Mouse (Mus musculus) kidney, adult 18-20 months (tissue): ENCODE results near the gene Rnf114.
A peak's percentile ranks its signal among the peaks of the same experiment; 100 is the strongest.

Experiments used
- DNase-seq: peaks from one replicate; pipeline ENCODE4 v3.0.0; 2021

The Rnf114 gene

GRCm38 (mm10) chr2:167541761-167542160, 49.3 kb downstream of the Rnf114 start:
- DNase-seq: no peak

GRCm38 (mm10) chr2:167542361-167542760, 49.9 kb downstream of the Rnf114 start:
- DNase-seq: no peak

GRCm38 (mm10) chr2:167543121-167544003, 50.9 kb downstream of the Rnf114 start:
- DNase-seq: peak; percentile 63

GRCm38 (mm10) chr2:167544004-167544356, 51.5 kb downstream of the Rnf114 start:
- no peak for DNase-seq

DNA sequence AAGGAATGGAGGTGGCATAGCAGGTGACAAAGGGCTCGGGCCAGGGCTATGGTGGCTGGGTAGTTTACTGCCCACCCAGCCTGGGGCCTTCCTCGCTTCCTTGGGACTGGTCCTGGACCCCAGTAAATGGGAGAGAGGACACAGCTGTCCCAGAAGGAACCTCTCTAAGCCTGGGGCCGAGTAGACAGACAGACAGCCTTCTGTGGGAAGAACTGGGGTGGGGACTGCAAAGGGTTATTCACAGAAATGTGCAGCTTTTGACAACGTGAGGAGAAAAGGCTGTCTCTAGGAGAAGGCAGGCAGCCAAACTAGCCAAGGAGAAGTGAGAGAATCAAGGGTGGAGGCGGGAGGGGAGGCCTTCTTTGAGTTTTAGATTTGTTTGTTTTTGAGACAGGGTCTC, 52.0 kb downstream of the Rnf114 start:
- DNase-seq: no peak

DNA sequence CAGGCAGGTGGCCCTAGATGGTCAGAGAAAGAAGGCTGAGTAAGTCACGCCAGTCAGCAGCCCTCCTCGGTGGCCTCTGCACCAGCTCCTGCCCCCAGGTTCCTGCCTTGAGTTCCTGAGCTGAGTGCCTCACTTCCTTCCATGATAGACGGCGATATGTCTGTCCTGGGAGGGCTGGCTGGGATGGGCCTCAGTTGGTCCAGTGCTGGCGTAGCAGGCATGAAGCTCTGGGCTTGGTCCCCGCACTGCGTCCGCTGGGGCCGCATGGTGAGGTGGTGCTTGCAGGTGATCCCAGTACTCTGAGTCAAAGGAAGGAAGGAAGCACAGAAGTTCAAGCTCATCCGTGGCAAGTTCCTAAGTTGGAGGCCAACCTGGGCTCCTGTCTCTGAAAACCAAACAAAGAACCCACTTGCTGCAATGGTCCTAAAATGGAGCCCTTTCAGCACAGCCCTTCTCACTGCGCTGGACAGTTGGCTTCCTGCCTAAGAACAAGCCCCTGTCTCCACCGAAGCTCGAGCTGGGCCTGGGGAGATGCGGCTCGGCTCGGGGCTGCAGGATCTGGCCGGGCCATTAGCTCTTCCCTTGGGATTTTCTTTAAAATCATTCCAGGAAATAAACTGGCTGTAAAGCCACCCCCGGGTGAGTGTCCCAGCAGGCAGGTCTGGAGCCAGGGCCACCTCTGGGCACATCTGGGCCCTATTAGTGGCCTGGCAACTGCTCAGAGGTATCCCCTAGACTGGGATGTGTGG, 54.2 kb downstream of the Rnf114 start:
- DNase-seq: no peak

DNA sequence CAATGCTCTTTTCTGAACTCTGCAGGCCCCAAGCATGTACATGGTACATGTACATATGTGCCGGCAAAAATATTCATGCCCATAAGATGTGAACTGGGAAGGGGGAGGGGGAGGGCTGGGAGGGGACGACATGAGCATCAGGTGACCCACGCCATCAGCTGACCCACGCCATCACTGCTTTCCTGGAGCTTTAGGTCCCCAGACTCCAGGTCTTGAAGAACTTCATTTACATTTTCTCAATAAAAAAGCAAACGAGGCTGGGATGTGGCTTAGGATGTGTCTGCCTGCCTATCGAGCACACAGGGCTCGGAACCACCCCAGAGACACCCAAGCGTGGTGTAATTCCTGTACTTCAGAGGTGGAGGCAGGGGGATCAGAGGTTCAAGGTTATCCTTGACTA, 55.0 kb downstream of the Rnf114 start:
- no peak for DNase-seq

GRCm38 (mm10) chr2:167548961-167549360, 56.5 kb downstream of the Rnf114 start:
- DNase-seq: no peak

DNA sequence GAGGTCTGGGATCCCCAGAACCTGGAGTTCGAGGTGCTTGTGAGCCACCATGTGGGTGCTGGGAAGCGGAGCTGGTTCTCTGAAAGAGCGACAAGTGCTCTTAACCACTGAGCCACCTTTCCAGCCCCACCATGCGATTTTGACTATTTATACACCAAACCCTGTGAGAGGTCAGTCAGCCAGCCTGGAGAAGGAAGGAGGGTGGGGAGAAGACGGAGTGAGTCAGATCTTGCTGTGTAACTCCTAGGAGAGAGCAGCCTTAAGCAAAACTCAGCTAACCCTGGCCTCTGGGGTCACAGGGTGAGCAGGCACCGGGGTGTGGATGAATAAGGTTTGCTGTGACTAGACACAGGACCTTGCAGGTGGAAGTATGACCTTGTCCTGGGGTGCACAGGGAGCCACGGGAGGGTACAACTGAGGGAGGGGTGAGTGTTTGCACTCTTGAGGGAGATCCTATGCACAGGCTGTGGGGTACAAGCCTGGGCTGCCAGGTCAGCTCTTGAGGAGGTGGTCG, 58.0 kb downstream of the Rnf114 start:
- DNase-seq: no peak

DNA sequence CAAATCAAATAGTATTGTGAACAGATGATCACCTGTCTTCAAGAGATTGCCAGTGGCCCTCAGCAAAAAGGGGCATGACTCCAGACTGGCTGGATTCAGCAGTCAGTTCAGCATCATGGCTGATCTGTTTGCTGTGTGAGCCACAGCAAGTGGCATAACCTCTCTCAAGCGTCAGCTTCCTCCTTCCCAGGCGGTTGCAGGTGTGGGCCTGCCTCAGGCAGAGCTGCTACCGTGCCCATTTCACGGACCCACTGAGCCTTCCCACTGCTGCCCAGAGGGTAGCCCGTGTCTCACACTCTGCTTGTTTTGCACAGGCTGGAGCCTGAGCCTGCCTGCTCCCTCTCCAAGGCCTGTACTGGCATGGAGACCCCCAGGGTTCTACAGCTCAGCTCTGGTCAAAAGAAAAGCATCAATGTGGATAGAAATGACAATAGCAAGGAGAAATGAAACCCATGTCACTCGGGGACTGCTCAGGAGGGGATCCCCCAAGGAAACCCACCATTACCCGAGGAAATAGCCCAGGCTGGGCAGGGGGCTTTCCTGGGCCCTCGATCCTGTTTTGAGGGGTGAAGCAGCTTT, 59.0 kb downstream of the Rnf114 start:
- DNase-seq: no peak

- no peak for DNase-seq
These were observed 59.8 kb downstream of the Rnf114 start for GRCm38 (mm10) chr2:167552292-167552691.

- DNase-seq: no peak
These were observed 60.5 kb downstream of the Rnf114 start for GRCm38 (mm10) chr2:167552927-167553402.

DNA sequence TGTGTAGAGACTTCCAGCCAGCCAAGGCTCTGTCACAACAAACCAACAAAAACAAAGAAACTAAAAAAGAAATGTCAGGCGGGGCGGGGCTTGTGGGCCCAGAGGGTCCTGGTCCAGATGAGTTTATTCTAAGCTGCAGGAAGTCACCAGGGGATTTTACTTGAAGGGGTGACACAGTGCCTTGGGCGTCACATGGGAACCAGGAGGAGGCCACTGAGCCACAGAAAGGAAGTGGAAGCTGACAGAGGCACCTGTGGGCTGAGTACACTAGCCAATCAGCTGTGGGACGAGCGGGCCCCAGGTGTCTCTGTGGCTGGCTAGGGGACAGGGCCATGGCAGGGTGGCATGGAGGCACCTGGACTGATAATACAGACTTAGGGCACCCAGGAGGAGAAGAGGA, 63.3 kb downstream of the Rnf114 start:
- DNase-seq: no peak

- DNase-seq: no peak
These were observed 67.0 kb downstream of the Rnf114 start for GRCm38 (mm10) chr2:167559413-167559812.

GRCm38 (mm10) chr2:167562101-167562500, 69.7 kb downstream of the Rnf114 start:
- no peak for DNase-seq

DNA sequence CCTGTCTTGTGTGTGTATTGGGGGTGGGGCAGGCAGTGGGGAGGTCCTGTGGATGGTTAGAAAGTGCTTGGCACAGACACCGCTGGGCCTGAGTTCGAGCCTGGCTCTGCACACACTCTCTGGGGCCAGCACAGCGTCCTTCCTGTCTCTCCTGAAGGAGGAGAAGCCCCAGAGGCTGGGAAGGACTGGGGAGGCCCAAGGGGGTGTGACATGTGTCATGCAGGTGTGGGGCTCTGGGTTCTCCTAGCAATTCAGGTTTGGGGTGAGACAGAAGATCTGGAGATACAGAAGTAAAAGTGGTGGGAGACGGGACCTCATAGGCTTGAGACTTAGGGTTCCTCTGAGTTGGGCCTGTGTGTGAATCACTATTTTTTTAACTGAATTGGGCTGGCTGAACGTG, 70.6 kb downstream of the Rnf114 start:
- DNase-seq: no peak

DNA sequence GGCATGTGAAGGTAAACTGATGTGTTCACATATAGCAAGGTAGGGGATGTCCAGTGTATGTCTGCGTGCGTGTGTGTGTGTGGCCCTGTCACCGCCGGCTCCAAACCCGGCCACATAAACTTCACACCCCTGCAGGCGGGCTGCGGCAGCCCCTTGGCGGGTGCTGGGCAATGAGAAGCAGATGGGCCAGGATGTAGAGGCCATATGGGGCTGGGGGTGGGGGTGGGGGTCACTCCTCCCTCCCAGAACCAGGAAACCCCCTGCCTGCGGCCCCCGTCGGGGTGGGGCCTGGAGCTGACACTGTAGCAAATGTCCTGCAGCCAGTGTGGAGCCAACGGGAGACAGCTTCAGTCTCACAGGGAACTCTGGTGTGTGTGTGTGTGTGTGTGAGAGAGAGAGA, 71.3 kb downstream of the Rnf114 start:
- no peak for DNase-seq

- DNase-seq: no peak
These were observed 72.3 kb downstream of the Rnf114 start for GRCm38 (mm10) chr2:167564551-167565311.

GRCm38 (mm10) chr2:167565312-167565656, 72.8 kb downstream of the Rnf114 start:
- DNase-seq: no peak

GRCm38 (mm10) chr2:167565682-167566081, 73.2 kb downstream of the Rnf114 start:
- peak; percentile 60 for DNase-seq
